Mouse (Mus musculus): ENCODE measurements around the gene Nmt2.
A peak's percentile ranks its signal among the peaks of the same experiment; 100 is the strongest.

The Nmt2 gene

DNA sequence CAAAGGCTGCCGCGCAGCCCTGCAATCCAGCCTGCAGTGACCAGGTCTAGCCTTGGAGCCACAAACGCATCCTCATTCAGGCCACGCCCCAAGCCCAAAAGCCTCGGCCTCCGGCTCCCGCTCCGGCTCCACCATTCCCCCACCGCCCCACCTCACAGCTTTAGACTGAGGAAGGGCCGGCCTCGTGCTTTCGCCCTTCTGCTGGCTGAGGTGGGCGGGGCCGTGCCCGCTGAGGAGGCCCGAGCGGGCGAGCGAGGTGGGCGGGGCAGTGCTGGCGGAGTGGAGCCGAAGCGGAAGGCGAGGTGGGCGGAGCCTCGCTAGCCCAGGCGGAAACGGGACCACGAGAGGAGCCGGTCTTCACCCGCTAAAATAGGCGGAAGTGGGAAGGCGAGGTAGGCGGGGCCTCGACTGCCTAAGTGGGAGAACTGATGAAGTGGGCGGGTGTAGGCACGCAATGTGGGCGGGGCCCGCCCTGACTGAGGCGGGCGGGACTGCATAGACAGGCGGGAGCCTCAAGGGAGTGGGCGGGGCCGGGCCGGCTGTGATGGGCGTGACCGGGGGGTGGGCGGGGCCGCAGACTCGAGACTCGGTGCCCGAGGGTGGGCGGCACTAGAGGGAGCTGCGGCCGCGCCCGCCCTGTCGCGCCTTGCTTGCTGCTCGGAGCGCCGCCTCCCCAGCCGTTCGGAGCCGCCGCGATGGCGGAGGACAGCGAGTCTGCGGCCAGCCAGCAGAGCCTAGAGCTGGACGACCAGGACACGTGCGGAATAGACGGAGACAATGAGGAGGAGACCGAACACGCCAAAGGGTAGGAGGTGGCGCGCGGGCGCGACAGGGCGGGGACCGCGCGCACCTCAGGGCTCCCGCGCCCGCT is at the start of gene Nmt2:
Nmt2 (plus strand) TSS at position 611 of the 871 bp plus-strand sequence.
- DNase-seq (ENCODE audit: low read depth, low spot score), result peak; percentile 99

DNA sequence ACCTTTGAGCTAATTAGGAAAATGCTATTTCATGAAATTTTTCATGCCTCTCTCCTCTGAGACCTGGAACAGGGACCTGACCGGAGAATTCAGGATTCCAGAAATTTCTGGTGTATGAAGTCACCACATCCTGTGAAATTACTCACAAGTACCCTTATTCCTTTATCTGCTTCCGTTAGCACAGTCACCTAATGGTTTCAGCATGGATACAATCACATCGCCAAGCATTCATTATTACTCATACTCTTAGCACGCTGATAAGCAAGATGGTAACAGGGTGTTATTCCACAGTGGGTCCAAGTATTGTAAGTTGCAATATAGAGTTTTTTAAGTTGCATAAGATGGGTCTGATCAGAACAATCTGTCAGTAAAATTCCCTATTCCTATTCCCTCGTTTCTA is 44.8 kb upstream of the Nmt2 start:
- DNase-seq (ENCODE audit: low read depth, low spot score), result no peak

DNA sequence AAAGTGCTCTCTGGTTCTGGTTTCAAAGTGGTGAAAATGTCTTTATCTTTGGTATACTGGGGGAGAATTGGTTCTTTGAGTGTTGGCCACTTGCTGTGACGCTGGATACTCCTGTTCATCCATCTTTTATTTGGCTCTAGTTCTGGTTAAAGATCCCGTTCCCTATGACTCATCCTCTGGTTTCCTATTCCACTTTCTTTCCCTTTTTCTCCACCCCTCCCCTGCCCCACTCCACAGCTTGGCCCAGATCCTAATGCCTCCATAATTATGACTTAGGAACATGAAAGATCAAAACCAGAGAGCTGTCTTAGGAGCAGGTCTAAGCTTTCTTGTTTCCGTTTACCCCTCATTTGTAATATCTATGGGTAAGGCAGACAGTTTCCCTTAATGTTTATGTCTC is 39.8 kb upstream of the Nmt2 start:
- no peak for DNase-seq (ENCODE audit: low read depth, low spot score)

DNA sequence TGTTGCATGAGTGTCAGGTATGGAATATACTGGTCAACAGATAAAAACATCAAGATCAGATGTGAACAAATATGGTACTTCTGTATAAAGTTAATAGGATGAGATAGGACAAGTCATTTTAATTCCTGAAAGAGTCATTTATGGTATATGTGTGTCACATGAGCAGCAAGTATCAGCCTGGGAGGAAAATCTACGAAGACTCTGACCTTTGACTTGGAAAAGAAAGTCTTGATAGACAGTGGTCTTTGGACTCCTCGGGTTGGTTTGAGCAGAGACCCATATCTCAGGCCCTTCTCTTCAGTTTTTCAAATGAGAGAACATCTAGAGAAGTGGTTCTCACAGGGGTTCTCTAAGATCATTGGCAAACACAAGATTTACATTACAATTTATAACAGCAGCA is 32.7 kb upstream of the Nmt2 start:
- DNase-seq (ENCODE audit: low read depth, low spot score), result no peak

DNA sequence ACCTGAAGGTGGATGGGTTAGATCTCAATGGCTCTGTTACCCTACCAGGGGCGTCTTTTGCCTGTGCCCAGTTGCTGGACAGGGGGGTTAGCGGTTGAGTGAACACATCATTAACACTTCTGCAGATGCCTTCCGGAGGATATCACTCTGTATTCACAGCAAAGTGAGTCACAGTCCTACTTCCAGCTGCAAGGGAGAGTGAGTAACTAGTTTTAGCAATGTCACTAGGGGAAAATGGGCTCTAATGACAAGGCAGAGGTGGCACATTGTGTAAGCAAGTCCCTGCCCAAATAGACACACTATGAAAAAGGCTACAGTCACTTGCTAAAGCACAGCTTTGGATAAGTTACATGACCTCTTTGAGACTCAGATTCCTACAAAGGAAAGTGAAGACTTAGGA is 17.5 kb upstream of the Nmt2 start:
- no peak for DNase-seq (ENCODE audit: low read depth, low spot score)

DNA sequence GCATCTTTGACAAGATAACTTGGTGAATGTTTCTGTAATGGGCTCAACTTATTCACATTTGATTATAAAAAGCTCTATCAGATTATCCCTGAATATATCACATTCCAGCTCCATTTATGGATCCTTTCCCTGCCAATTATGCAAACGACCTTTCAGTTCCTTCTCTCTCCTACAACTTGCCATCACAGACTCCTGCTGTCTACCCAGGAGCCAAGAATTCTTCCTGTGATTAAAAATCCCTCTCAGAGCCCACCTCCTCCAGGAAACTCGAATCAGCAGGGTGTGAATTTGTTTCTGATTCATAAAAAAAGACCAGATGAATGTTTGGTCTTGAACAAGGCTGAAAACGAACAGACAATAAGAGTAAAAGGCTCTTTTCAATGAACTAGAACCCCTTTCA is 16.1 kb upstream of the Nmt2 start:
- DNase-seq (ENCODE audit: low read depth, low spot score), result no peak

DNA sequence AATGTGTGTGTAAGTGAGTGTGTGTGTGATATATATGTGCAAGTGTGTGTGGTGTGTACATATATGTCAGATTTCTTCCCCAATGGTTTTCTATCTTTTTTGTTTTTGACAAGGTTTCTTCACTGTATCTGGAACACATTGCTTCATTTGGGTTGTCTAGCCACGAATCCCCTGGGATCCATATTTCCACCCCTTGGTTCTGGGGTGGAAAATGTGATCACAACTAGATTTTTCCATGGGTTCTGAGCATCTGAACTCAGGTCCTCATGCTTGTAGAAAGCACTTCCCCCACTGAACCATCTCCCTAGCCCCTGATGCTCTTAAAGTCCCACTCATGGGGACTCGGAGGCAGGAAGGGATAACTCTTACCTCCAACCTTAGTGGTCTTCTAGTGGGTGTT is 10.7 kb upstream of the Nmt2 start:
- no peak for DNase-seq (ENCODE audit: low read depth, low spot score)

DNA sequence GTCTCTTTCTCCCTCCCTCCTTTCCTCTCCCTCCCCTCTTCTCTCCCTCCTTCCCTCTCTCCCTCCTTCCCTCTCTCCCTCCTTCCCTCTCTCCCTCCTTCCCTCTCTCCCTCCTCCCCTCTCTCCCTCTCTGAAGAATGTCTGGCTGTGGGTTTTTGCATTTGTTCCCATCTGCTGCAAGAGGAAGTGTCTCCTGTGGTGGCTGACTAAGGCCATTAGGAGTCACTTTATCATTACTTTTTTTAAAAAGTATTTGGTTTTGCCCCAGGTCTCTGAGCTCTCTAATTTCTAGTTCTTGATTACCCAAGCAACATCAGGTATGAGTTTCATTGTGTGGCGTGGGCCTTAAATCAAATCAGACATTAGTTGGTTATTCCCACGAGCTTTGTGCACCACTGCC is 7.9 kb upstream of the Nmt2 start:
- no peak for DNase-seq (ENCODE audit: low read depth, low spot score)

DNA sequence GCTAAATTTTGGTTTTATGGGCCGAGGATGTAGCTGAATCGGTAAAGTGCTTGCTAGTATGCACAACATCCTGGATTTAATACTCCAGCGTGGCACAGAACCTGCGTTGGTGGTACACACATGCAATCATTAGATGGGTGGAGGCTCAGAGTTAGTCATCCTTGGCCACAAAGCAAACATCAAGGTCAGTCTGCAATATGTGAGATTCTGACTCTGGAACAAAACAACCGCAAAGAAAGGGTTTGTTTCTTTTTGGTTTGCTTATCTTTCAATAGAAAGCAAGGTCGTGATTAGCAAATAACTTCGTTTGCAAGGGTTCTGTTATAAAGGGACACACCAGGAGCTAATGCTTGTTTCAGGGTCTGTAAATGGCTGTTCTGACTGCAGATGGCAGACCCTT is 6.5 kb upstream of the Nmt2 start:
- DNase-seq (ENCODE audit: low read depth, low spot score), result no peak

DNA sequence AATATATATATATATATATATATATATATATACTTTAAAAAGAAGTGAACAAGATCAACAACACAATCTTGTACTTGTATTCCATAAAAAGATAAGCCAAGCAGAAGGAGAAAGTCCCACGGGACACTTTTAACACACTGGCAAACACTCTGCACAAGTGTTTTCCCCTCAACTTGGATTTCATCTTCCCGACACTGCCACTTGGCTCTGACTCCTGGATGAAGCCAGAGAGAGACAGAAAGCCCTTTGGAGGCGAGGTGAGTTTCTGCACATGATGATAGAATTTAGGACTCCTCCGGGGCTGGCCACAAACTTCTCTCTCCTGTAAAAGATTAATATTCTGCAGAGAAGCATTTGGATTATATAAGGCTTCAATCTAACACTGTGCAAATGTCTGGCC is 2.7 kb upstream of the Nmt2 start:
- DNase-seq (ENCODE audit: low read depth, low spot score), result no peak

DNA sequence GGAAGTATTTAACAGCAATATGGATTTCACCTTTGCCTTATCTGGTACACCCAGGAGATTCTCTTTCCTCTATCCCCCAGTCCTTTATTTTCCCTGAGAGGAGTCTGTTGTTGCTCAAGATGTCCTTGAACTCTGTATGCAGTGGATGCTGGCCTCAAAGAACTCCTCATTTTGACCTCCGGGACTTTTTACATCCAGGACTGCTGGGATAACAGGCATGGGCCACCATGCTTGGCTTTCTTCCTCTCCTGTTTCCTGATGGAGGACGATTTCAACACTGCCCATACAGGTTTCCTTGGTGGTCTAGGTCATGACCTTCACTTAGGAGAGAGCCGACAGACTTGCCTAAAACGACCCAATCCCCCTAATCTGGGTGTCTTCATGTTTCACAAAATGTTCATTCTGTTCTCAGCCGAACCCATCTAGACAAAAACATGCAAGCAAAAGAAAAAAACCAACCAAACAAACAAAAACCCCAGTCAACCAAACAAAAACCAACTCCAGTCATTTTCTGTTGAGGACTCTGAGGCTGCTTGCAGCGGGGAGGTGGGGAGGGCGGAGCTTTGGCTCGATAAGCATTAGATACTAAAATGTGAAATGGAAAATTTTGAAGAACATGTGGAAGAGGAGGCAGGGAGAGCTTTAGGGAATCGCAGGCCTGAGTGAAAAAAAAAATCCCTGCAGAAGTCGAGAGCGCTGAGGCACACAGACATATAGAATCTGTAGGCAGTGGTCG is 978 bp upstream of the Nmt2 start:
- peak; percentile 39 for DNase-seq (ENCODE audit: low read depth, low spot score)

DNA sequence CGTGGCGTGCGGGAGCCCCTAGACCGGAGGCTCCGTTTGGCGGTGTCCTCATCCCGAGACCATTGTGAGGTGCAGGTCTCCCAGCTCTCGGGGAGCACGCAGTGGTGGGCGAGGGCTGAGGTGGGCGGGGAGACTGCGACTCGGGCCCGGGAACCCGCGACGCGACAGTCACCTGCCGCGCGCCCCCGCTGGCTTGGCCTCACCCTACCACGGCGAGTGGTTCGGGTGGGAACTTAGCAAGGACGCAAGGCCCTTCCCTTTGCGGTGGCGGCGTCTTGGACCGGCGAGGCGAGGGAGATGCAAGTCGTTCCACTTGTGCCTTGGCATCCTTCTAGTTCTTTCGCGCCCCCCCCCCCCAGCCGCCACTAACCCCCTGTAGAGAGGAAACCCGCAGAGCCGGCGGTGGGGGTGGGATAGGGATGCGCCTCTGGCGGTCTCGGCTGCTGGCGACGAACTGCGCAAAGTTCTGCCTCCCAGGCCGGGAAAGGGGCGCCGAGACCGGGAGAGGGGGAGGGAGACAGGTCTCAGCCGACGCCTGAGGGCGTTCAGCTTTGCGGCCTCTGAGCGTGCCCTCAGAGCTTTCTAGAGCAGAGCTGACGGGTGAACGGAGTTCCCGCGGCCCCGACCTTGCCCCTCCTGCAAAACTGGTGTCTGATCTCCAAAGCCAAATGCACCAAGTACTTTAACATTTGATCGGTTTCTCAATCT is 615 bp downstream of the Nmt2 start:
- DNase-seq (ENCODE audit: low read depth, low spot score), result peak; percentile 72

DNA sequence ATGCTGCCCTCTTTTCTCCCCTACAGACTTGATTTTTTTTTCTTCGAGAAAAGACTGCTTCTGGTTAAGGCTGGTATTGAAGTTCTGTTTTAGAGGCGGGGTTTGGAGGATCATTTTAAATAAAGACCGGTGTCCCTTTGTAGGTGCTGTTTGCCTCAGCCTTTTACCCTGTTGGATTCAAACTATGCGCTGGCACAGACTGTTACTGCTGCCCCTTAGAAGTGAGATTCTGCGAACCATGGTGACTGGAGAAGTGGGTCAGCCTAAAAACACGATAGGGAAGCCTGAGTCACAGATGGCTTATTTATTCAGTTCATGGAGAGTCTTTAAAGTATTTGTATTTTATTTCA is 1.1 kb downstream of the Nmt2 start:
- no peak for DNase-seq (ENCODE audit: low read depth, low spot score)

DNA sequence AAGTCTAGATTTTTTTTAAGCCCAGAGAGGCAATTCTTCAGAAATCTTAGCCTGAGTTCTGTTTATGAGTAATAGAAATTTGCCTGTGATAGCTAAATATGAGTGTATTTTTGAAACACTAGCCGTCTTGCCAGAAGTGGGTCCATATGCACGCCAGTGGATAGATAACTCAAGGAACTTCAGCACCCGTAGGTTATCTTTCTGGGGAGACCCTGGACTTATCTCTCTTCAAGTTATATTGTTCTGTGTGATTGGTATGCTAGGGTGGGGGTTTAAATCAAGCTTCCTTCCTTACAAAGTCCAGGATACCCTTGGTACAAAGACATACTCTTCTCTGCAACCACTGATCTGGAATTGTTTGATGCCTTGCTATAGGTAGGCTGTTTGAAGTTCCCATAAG is 1.7 kb downstream of the Nmt2 start:
- DNase-seq (ENCODE audit: low read depth, low spot score), result no peak

DNA sequence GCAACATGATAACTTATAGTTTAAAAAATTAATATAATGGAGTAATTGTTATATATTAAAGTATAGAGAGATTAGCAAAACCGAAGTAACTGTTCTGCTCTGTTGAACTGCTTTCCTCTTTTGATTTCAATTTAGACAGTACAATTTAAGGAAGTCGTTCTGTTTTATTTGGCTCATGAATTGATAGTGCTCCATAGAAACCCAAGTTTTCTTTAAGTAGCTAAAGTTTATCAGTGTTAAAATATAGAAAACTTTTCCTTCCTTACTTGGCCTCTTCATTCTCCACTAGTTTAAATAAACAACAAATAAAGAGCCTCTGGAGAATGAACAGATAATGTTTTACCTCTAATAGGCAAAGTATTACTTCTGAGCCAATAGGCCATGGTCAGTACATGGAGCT is 2.2 kb downstream of the Nmt2 start:
- DNase-seq (ENCODE audit: low read depth, low spot score), result no peak

DNA sequence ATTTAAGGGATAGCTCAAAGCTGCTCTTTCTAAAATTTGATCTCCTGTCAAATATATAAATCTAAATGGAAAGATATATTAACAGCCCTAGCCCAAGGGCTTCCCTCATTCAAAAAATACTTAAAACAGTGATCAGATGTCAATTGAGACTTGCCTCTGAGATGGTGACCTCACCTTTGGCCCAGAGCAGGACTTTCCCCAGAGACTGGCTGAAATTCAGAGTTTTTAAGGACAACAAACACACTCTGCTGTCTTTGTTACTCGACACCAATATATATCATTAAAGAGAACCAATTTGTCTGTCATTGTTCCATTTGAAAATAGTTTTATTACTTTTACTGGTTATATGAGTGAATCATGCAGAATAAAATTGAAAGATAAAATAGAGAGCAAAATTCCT is 5.6 kb downstream of the Nmt2 start:
- DNase-seq (ENCODE audit: low read depth, low spot score), result no peak

DNA sequence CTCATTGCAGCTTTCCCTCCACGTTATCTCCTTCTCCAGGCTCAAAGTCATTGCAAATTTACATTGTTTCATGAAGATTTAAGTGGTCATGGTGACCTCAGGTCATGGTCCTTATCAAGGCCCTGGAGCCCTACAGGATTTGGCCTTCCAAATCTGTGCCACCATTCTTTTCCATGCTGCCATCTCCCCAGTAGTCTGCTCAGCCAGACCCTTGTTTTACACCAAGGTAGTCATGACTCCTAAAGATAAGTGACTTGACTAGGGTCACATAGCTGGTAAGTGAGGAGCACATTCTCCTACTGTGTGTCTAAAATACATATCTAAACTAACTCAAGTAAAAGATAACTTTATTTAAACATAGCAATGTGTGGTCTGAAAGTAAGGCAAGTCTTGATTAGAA is 8.2 kb downstream of the Nmt2 start:
- DNase-seq (ENCODE audit: low read depth, low spot score), result no peak

DNA sequence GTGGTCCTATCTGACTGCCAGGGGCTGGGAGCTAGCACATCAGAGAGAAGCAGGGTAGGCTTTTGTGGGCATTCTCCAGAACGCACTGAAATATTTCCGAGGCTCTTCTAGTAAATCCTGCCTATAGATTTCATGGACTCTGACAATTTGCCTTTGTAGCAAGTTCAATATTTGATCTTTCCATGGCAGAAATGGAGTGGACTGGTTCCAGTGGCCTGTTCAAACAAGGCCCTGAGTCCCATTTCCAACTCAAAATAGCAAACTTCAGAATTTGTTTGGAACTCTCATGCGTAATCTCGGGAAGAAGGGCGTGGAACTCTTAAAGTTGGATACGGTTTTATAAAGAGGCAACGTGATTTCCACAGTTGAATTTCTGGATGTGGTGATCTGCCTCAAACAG is 11.8 kb downstream of the Nmt2 start:
- no peak for DNase-seq (ENCODE audit: low read depth, low spot score)

DNA sequence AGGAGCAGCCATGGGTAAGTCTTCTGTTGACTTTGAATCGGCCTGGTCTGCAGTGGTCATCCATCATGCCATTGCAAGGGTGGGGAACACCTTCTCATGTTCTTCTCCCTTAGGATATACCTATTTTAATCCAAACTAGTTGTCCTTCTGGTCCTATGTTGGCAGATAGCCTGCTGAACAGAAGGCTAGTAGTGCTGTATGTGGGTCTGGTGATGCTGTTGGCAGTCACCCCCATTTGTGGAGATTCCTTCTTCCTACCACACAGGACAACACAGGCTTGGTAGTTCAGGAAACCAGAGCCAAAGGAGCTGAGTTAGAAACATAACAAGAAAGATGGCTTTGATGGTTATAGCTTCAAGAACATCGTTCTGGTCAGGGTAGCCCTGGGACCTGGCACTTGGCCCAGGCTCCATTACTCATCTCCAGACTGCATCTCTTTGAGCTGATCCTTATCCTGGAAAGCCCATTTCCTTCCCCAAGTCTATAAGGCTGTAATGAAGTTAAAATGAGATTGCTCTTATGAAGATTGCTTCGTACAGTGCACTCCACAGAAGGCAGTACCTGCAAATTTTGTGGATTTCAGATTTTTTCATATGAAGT is 21.5 kb downstream of the Nmt2 start:
- no peak for DNase-seq (ENCODE audit: low read depth, low spot score)

DNA sequence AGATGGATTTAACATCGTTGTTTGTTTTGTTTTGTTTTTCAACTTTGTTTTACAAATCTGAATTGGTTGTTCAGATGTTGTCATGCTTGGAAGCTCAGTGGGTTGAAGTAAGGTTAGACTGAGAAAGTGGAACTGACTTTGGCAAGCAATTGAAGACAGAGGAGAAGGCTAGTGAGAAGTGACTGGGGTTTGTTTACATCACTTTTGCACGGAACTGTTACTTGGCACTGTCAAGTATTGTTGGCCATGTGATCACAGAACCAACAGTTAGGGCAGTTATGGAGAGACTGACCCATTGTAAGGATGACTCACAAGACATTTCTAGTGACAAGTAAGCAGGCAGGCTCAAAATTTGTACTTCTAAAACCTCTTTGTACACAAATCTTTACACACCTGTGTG is 39.1 kb downstream of the Nmt2 start:
- DNase-seq (ENCODE audit: low read depth, low spot score), result no peak

DNA sequence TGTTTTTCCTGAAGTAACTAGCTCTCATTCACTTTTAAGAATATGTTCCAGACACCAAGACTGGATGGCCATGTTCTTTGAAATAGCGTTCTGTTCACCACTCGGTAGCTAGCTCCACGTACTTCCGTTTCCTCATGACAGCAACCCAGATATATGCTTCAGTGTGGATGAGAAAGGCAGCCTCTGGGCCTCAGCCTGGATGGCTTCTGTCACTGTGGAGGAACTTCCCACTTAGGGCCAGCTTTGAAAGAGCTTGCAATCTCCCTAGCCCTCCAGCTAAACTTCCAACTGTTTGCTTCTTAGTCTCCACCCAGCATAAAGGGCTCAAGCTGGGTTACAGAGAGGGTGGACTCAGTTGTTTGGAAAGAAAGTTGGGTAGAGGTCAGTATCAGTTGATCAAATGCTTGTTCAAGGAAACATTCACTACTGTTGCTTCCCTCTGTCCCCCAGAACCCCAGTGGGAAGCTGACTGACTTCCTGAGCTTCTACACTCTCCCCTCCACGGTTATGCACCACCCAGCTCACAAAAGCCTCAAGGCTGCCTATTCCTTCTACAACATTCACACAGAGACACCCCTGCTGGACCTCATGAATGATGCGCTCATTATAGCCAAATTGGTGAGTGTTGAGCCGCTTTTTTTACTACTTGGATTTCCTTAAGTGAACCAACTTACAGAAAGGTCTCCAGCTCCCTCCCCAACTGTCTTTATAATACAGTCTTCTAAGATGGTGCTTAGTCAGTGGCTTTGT is 40.5 kb downstream of the Nmt2 start:
- no peak for DNase-seq (ENCODE audit: low read depth, low spot score)

DNA sequence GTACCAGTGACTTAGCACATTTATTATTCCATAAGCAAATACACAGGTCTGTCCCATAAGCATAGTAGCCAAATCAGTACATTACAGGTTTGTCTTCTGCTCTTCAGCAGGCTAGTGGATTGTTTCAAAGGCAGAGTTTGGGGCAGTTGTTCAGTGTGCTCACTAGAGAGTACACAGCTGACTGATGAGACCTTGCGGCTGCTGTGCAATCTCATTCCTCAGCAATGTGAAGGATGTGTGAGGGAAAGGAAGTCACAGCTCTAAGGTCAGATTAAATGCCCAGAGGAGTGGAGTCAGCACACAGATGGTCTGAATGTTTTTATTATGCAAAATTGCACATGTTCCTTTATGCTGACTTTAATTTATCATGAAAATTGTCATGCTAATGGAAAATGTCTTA is 42.5 kb downstream of the Nmt2 start:
- no peak for DNase-seq (ENCODE audit: low read depth, low spot score)

Data from ES-CJ7 (cell line).